12 mouse cellular contexts compared by ENCODE assay signal in the genomic region with DNA sequence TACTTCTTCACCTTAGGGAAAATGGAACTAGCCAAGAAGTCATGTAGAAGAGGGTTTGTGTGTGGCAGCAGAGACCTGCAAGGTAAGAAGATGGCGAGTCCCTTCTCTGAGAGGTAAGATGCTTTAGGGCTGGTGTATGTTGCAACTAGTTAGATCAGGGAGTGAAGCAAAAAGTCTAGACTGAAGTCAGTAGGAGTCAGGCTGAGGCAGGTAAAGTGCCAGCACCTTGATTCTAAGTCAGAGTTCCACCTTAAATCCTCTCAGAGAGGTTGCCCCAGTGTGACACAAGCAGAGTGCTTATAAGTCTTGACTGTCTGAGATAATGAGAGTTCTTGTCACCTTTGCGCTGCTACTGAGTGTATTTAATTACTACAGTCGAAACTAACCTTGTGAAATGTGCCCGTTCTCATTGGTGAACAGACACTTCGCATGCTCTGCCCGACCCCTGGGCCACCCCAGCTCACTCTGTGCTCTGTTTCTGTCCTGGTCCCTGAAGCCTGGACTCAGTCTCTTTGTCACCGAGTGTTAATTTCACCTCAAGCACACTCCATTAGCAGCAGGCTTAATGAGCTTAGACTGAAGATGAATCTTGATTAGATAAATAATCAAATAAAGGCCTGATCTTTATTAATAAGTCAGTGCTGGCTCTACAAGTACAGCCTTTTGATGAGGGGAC. TPM values are rescaled to one million over a fixed set of nuclear protein-coding genes. Genes with fewer than 3 reads are reported as not detected.
"Had no signal": no experiment of that assay in that cellular context is flagged by ENCODE, and none has a peak within 500 bp of the region (broad histone marks: within the 10 kb centered on the region; RNA-seq: fewer than 3 reads in every experiment).

No protein-coding gene starts in this region.

- H3K9ac ChIP-seq: kidney, embryonic 15.5 days; limb, embryonic 13.5 days; liver, embryonic 13.5 days; neural tube, embryonic 12.5 days; neural tube, embryonic 15.5 days had no signal

- H3K4me2 ChIP-seq: kidney, embryonic 15.5 days; limb, embryonic 13.5 days; liver, embryonic 13.5 days; neural tube, embryonic 12.5 days; neural tube, embryonic 15.5 days had no signal

- H3K36me3 ChIP-seq: kidney, embryonic 15.5 days; limb, embryonic 13.5 days; liver, embryonic 13.5 days; neural tube, embryonic 12.5 days; neural tube, embryonic 15.5 days had no signal

- H3K4me1 ChIP-seq: kidney, embryonic 15.5 days; neural tube, embryonic 12.5 days had no signal

- H3K4me3 ChIP-seq: kidney, embryonic 15.5 days; layer of hippocampus, adult 2 months; limb, embryonic 13.5 days; liver, embryonic 13.5 days; neural tube, embryonic 12.5 days; neural tube, embryonic 15.5 days had no signal

- H3K9me3 ChIP-seq: kidney, embryonic 15.5 days; limb, embryonic 13.5 days; liver, embryonic 13.5 days; neural tube, embryonic 12.5 days; neural tube, embryonic 15.5 days had no signal

- H3K27ac ChIP-seq: kidney, embryonic 15.5 days; layer of hippocampus, adult 2 months; limb, embryonic 13.5 days; liver, embryonic 13.5 days; neural tube, embryonic 12.5 days; neural tube, embryonic 15.5 days; stomach, postnatal 0 days had no signal

- H3K27me3 ChIP-seq: kidney, embryonic 15.5 days; limb, embryonic 13.5 days; neural tube, embryonic 12.5 days; neural tube, embryonic 15.5 days had no signal

- DNase-seq: liver, embryonic 13.5 days; right cerebral cortex, postnatal 4 days; thymus, adult 2 months; thymus, postnatal 14 days; thymus, postnatal 4 days had no signal

RNA-seq across cellular contexts. Expression of a gene that starts 49.0 kb away (rescaled TPM):
- polyA plus RNA-seq: neural tube, embryonic 12.5 days; stomach, embryonic 14.5 days had no signal
